Mouse (Mus musculus): ENCODE results near the gene Capzb.

DNA sequence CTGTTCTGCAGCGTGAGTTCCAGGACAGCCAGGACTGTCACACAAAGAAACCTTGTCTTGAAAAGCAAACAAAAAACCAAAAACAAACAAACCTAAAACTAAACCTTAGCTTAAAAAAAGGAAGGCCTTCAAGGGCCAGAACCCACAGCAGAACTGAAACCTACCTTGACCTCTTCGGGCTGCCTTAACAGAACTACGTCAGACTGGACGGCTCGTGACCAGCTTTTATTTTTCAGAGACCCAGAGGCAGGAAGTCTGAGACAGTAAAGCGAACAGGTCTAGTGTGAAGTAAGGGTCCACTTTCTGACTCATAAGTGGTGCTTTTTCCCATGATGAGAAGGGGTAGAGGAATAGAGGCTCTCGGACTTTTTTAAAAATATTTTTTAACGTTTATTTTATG lies 26.5 kb upstream of the Capzb start:
- no peak for TF ChIP-seq POLR2A (IDR thresholded peaks at IDR 0.05; ENCODE audit: borderline replicate concordance, extremely low read depth, insufficient read depth, insufficient read length, poor library complexity, severe bottlenecking)
- no peak for TF ChIP-seq CTCF (IDR thresholded peaks at IDR 0.05; ENCODE audit: borderline replicate concordance, extremely low read depth, insufficient read depth, insufficient read length)

All from brain, embryonic 14.5 days (tissue).